Mouse (Mus musculus): ENCODE measurements around the gene Smpd3.

Smpd3 gene

GRCm38 (mm10) chr8:106289464-106289863 lies 48.3 kb downstream of the Smpd3 start:
- no peak for DNase-seq (ENCODE audit: low spot score)

GRCm38 (mm10) chr8:106288732-106289131 lies 49.1 kb downstream of the Smpd3 start:
- DNase-seq (ENCODE audit: low spot score), result no peak

- DNase-seq (ENCODE audit: low spot score), result no peak
Measured at GRCm38 (mm10) chr8:106287445-106287844, 50.3 kb downstream of the Smpd3 start.

GRCm38 (mm10) chr8:106280844-106281243 lies 56.9 kb downstream of the Smpd3 start:
- no peak for DNase-seq (ENCODE audit: low spot score)

GRCm38 (mm10) chr8:106280154-106280553 lies 57.6 kb downstream of the Smpd3 start:
- DNase-seq (ENCODE audit: low spot score), result no peak

- no peak for DNase-seq (ENCODE audit: low spot score)
Measured at GRCm38 (mm10) chr8:106278367-106279042, 59.3 kb downstream of the Smpd3 start.

GRCm38 (mm10) chr8:106276709-106277317 lies 61.0 kb downstream of the Smpd3 start:
- no peak for DNase-seq (ENCODE audit: low spot score)

GRCm38 (mm10) chr8:106273468-106273867 lies 64.3 kb downstream of the Smpd3 start:
- no peak for DNase-seq (ENCODE audit: low spot score)

GRCm38 (mm10) chr8:106271378-106271777 lies 66.4 kb downstream of the Smpd3 start:
- DNase-seq (ENCODE audit: low spot score), result no peak

- DNase-seq (ENCODE audit: low spot score), result peak; percentile 49
Measured at GRCm38 (mm10) chr8:106270804-106271203, 67.0 kb downstream of the Smpd3 start.

GRCm38 (mm10) chr8:106268710-106269346 lies 69.0 kb downstream of the Smpd3 start:
- DNase-seq (ENCODE audit: low spot score), result no peak

GRCm38 (mm10) chr8:106265398-106265797 lies 72.4 kb downstream of the Smpd3 start:
- no peak for DNase-seq (ENCODE audit: low spot score)

- no peak for DNase-seq (ENCODE audit: low spot score)
Measured at GRCm38 (mm10) chr8:106263928-106264327, 73.9 kb downstream of the Smpd3 start.

GRCm38 (mm10) chr8:106262343-106262742 lies 75.4 kb downstream of the Smpd3 start:
- DNase-seq (ENCODE audit: low spot score), result no peak

- no peak for DNase-seq (ENCODE audit: low spot score)
Measured at GRCm38 (mm10) chr8:106260894-106261293, 76.9 kb downstream of the Smpd3 start.

- no peak for DNase-seq (ENCODE audit: low spot score)
Measured at GRCm38 (mm10) chr8:106259579-106260255, 78.1 kb downstream of the Smpd3 start.

- no peak for DNase-seq (ENCODE audit: low spot score)
Measured at GRCm38 (mm10) chr8:106258169-106258568, 79.6 kb downstream of the Smpd3 start.

- DNase-seq (ENCODE audit: low spot score), result no peak
Measured at GRCm38 (mm10) chr8:106250186-106250585, 87.6 kb downstream of the Smpd3 start.

- no peak for DNase-seq (ENCODE audit: low spot score)
Measured at GRCm38 (mm10) chr8:106237106-106237505, 100.7 kb downstream of the Smpd3 start.

- no peak for DNase-seq (ENCODE audit: low spot score)
Measured at GRCm38 (mm10) chr8:106234567-106235261, 103.1 kb downstream of the Smpd3 start.

- DNase-seq (ENCODE audit: low spot score), result no peak
Measured at GRCm38 (mm10) chr8:106232751-106233150, 105.0 kb downstream of the Smpd3 start.

GRCm38 (mm10) chr8:106231536-106231935 lies 106.3 kb downstream of the Smpd3 start:
- no peak for DNase-seq (ENCODE audit: low spot score)
